Comparison of ENCODE assay signal across 8 mouse cellular contexts in the genomic region with DNA sequence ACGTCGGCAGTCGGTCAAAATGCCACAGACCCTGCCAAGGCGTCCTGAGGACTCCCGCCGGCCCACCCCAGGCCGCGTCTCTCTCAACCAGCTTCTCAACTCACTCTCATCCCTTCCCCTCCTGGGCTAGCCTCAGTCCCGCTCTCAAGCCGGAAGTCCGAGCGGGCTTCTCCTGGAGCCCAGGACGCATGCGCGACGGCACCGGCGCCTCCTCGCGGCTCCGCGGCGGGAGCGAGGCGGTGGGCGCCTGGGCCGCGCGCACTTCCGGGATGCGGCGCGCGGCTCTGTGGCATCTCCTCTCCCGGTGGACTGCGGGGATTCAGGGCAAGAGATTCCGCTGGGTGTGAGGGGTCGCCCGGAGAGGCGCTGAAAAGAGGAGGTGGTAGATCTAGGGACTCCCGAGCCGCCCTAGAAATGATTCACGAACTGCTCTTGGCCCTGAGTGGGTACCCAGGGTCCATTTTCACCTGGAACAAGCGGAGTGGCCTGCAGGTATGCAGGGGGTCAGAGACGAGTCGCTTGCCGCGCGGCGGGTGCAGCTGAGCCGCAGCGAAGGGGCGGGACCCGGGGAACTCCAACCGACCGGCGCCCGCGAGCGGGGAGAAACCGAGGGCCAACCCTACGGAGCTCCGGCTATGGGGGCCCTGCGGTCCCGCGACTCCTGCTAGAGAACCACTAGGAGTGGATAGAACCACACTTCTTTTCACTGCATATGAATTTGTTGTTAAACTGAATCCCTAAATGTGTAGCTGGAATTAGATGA. TPM values are rescaled to one million over a fixed set of nuclear protein-coding genes. Genes with fewer than 3 reads are reported as not detected.
A peak's percentile ranks its signal among the peaks of the same experiment; 100 is the strongest.
DNase-seq lines count a peak whose midpoint lies in the region; ATAC-seq and TF ChIP-seq lines count a peak whose summit lies in the region.

Gene Zscan29 (minus strand): TSS at position 146 of the 763 bp plus-strand sequence.

- H3K36me3 ChIP-seq in C2C12 (ENCODE audit: control insufficient read depth, insufficient read depth): peaks cover 35% of the 10 kb centered on the region
- H3K36me3 ChIP-seq in erythroblast, embryonic 14.5 days (ENCODE audit: control insufficient read depth): peaks cover 54% of the 10 kb centered on the region
- H3K36me3 ChIP-seq in heart, embryonic 13.5 days: peaks cover 45% of the 10 kb centered on the region
- H3K36me3 ChIP-seq in liver, embryonic 12.5 days: peaks cover 44% of the 10 kb centered on the region
- peaks cover 4% of the 10 kb centered on the region for H3K36me3 ChIP-seq in stomach, embryonic 15.5 days

- H3K27me3 ChIP-seq in C2C12 (ENCODE audit: control insufficient read depth, insufficient read depth, insufficient read length): no peaks in the 10 kb centered on the region
- H3K27me3 ChIP-seq in erythroblast, embryonic 14.5 days (ENCODE audit: control insufficient read depth): no peaks in the 10 kb centered on the region
- H3K27me3 ChIP-seq in heart, embryonic 13.5 days (replicated peaks): no peaks in the 10 kb centered on the region
- H3K27me3 ChIP-seq in liver, embryonic 12.5 days (replicated peaks): no peaks in the 10 kb centered on the region
- H3K27me3 ChIP-seq in stomach, embryonic 15.5 days (replicated peaks): no peaks in the 10 kb centered on the region

- H3K4me2 ChIP-seq in heart, embryonic 13.5 days: peak within 1 kb of the TSS; percentile 96
- H3K4me2 ChIP-seq in liver, embryonic 12.5 days: peak within 1 kb of the TSS; percentile 77
- H3K4me2 ChIP-seq in stomach, embryonic 15.5 days: peak within 1 kb of the TSS; percentile 72

- H3K9me3 ChIP-seq in erythroblast, embryonic 14.5 days (ENCODE audit: control insufficient read depth, low read length): no peaks in the 10 kb centered on the region
- no peaks in the 10 kb centered on the region for H3K9me3 ChIP-seq in heart, embryonic 13.5 days
- H3K9me3 ChIP-seq in liver, embryonic 12.5 days (replicated peaks): no peaks in the 10 kb centered on the region
- H3K9me3 ChIP-seq in stomach, embryonic 15.5 days: no peaks in the 10 kb centered on the region

- peak; percentile 83 for ATAC-seq in heart, embryonic 13.5 days (ENCODE audit: extremely low read depth, insufficient number of reproducible peaks, low FRiP score, low TSS enrichment)
- ATAC-seq in liver, embryonic 12.5 days: peak; percentile 96
- ATAC-seq in stomach, embryonic 15.5 days (ENCODE audit: insufficient read depth, low FRiP score, low read depth): peak; percentile 97

- under 1% methylated on average over 64 of the region's 66 CpGs for WGBS in heart, embryonic 13.5 days
- WGBS in liver, embryonic 12.5 days (ENCODE audit: insufficient replicate concordance): under 1% methylated on average over 66 of the region's 66 CpGs
- WGBS in stomach, embryonic 15.5 days: under 1% methylated on average over 66 of the region's 66 CpGs

- peak within 1 kb of the TSS; percentile 77 for H3ac ChIP-seq in C2C12 (ENCODE audit: control insufficient read depth, insufficient read length, low read depth)

- DNase-seq in brain, embryonic 14.5 days (ENCODE audit: low read depth): peak; percentile 96
- peak; percentile 95 for DNase-seq in kidney, postnatal 10 days
- DNase-seq in natural killer cell, adult 2 months (ENCODE audit: low spot score in 2 of 2): peak; percentile 83 to 86

- TF ChIP-seq POLR2A in brain, embryonic 14.5 days (IDR thresholded peaks at IDR 0.05; ENCODE audit: borderline replicate concordance, extremely low read depth, insufficient read depth, insufficient read length, poor library complexity, severe bottlenecking): peak; percentile 91

- peak within 1 kb of the TSS; percentile 95 for H3K4me3 ChIP-seq in C2C12 (ENCODE audit: insufficient read depth, poor library complexity, severe bottlenecking)
- H3K4me3 ChIP-seq in erythroblast, embryonic 14.5 days (replicated peaks): peak within 1 kb of the TSS; percentile 85
- peak within 1 kb of the TSS; percentile 71 for H3K4me3 ChIP-seq in heart, embryonic 13.5 days
- H3K4me3 ChIP-seq in liver, embryonic 12.5 days: peak within 1 kb of the TSS; percentile 87
- peak within 1 kb of the TSS; percentile 74 for H3K4me3 ChIP-seq in stomach, embryonic 15.5 days (replicated peaks)

- H3K9ac ChIP-seq in heart, embryonic 13.5 days: peak within 1 kb of the TSS; percentile 94
- peak within 1 kb of the TSS; percentile 87 for H3K9ac ChIP-seq in liver, embryonic 12.5 days
- peak within 1 kb of the TSS; percentile 67 for H3K9ac ChIP-seq in stomach, embryonic 15.5 days

- no peak for TF ChIP-seq CTCF in C2C12 (IDR thresholded peaks at IDR 0.05; ENCODE audit: control insufficient read depth, insufficient read depth, insufficient read length)
- peak; percentile 16; the same call in 1 of the 2 replicates for TF ChIP-seq CTCF in brain, embryonic 14.5 days (IDR thresholded peaks at IDR 0.05; ENCODE audit: borderline replicate concordance, extremely low read depth, insufficient read depth, insufficient read length)

- H3K79me3 ChIP-seq in C2C12 (ENCODE audit: low read depth): peaks cover 27% of the 10 kb centered on the region

- peaks cover 35% of the 10 kb centered on the region for H3K4me1 ChIP-seq in erythroblast, embryonic 14.5 days (ENCODE audit: control insufficient read depth)
- H3K4me1 ChIP-seq in heart, embryonic 13.5 days: peaks cover 27% of the 10 kb centered on the region
- peaks cover 38% of the 10 kb centered on the region for H3K4me1 ChIP-seq in liver, embryonic 12.5 days
- H3K4me1 ChIP-seq in stomach, embryonic 15.5 days: peaks cover 11% of the 10 kb centered on the region

- H3K27ac ChIP-seq in heart, embryonic 13.5 days (replicated peaks): peak within 1 kb of the TSS; percentile 92
- H3K27ac ChIP-seq in liver, embryonic 12.5 days: peak within 1 kb of the TSS; percentile 92
- peak within 1 kb of the TSS; percentile 94 for H3K27ac ChIP-seq in stomach, embryonic 15.5 days

- H3K79me2 ChIP-seq in C2C12 (ENCODE audit: control insufficient read depth, insufficient read depth): peaks cover 46% of the 10 kb centered on the region

TF ChIP-seq in C2C12, 6 proteins besides CTCF, POLR2A, EP300 and RAD21:
- no peak for TF ChIP-seq USF1 (IDR thresholded peaks at IDR 0.05; ENCODE audit: low read depth)
- TF ChIP-seq MAX (IDR thresholded peaks at IDR 0.05): peak; percentile 88
TF ChIP-seq in C2C12: peak in this region for 1.

RNA-seq across cellular contexts. Expression of gene Zscan29, which starts in this region (rescaled TPM):
- 3.1 TPM for polyA plus RNA-seq in C2C12 (2012; fragmentation: generic; extraction: Trizol)
- polyA plus RNA-seq in brain, embryonic 14.5 days (2012; rRNA removed): 4.9 and 6.3 TPM in 2 replicates
- 0.47 and 0.48 TPM in 2 replicates for polyA plus RNA-seq in erythroblast, embryonic 14.5 days (2012)
- polyA plus RNA-seq in heart, embryonic 13.5 days (2015; fragmentation: Nextera tagmentation; extraction: Ambion mirVana): 5.3 and 5.8 TPM in 2 replicates
- 4.7 and 5.1 TPM in 2 replicates for polyA plus RNA-seq in liver, embryonic 12.5 days (2016; fragmentation: Nextera tagmentation; extraction: Ambion mirVana)
- polyA plus RNA-seq in stomach, embryonic 15.5 days (2015; fragmentation: Nextera tagmentation; extraction: Ambion mirVana): 8.6 and 9.7 TPM in 2 replicates

Comparison
In these comparisons a context has a peak if more than half of its experiments do, and no peak if none do; other contexts are left out.
1. Peak in every context shown above with its lines: DNase-seq, ATAC-seq, H3K4me3 ChIP-seq and H3K27ac ChIP-seq.